Mouse (Mus musculus) spleen, adult 2 months (tissue): Measurements from ENCODE around the gene Kpna7. TPM values are rescaled to one million over a fixed set of nuclear protein-coding genes. Genes with fewer than 3 reads are reported as not detected.

Source experiments
- DNase-seq, 2 experiments: peaks; one replicate each; pipeline versions ENCODE4 v3.0.0 to v3.0.0-alpha.2; 2012 to 2021; ENCODE audit warnings: low spot score in 2 of 2, low read depth in 1 of 2
- H3K27ac ChIP-seq: fragments of 200-500 bp; 2 replicates; pipeline ENCODE4 v1.5.1; 2012; ENCODE audit warnings: low read length, inconsistent platforms; ENCODE audit not compliant: insufficient read depth
- H3K27me3 ChIP-seq: fragments of 200-500 bp; 2 replicates; pipeline ENCODE4 v1.6.1; 2012; ENCODE audit warnings: mild to moderate bottlenecking, moderate library complexity, low read length, inconsistent platforms; ENCODE audit not compliant: control insufficient read depth, insufficient read depth
- H3K36me3 ChIP-seq: fragments of 200-500 bp; 2 replicates; pipeline ENCODE4 v1.6.1; 2012; ENCODE audit warnings: mild to moderate bottlenecking, low read length, inconsistent platforms; ENCODE audit not compliant: control insufficient read depth, insufficient read depth
- H3K4me1 ChIP-seq: fragments of 200-500 bp; 2 replicates; pipeline ENCODE4 v1.6.1; 2011; ENCODE audit warnings: inconsistent platforms; ENCODE audit not compliant: control insufficient read depth, insufficient read depth, insufficient read length
- H3K4me3 ChIP-seq: fragments of 200-500 bp; 2 replicates; pipeline ENCODE4 v1.5.1; 2011; ENCODE audit warnings: mild to moderate bottlenecking, inconsistent platforms; ENCODE audit not compliant: insufficient read depth, insufficient read length; ENCODE audit errors: extremely low read depth
- CTCF ChIP-seq: fragments of 200-500 bp; IDR thresholded peaks from 2 replicates; pipeline ENCODE4 v1.5.1; 2011; ENCODE audit warnings: mild to moderate bottlenecking, inconsistent platforms; ENCODE audit not compliant: insufficient read depth, insufficient read length, insufficient replicate concordance; ENCODE audit errors: extremely low read depth
- POLR2A ChIP-seq: fragments of 200-500 bp; IDR thresholded peaks from 2 replicates; pipeline ENCODE4 v1.6.1; 2011; ENCODE audit warnings: low read depth, low read length, inconsistent platforms
- WGBS: fragments of 180-500 bp; shearing (Covaris S2); methylation state at CpG from one replicate; pipeline ENCODE4 v1.1.7; 2018; 5-methylcytosine and 5-hydroxymethylcytosine counted together
- polyA plus RNA-seq: library from polyadenylated mRNA; depleted of rRNA; stranded (reverse); fragments of >200 nt; gene quantifications from 2 replicates; pipeline ENCODE4 v1.2.3, GENCODE M21; 2012

Gene Kpna7
- polyA plus RNA-seq, 1 experiment: not detected

GRCm38 (mm10) chr5:145123396-145123795 is 39.6 kb upstream of the Kpna7 start:
- DNase-seq: no peak
- TF ChIP-seq POLR2A (no peak), CTCF (no peak)
- Histone ChIP-seq H3K36me3 (peaks cover 56% of the 10 kb centered on the region), H3K4me1 (peaks cover 2% of the 10 kb centered on the region; the same call in 1 of the 2 replicates), H3K4me3 (no peak overlapping the region), H3K27me3 (no peaks in the 10 kb centered on the region), H3K27ac (no peak overlapping the region)
- 91% methylated on average over 19 of the region's 19 CpGs for WGBS

DNA sequence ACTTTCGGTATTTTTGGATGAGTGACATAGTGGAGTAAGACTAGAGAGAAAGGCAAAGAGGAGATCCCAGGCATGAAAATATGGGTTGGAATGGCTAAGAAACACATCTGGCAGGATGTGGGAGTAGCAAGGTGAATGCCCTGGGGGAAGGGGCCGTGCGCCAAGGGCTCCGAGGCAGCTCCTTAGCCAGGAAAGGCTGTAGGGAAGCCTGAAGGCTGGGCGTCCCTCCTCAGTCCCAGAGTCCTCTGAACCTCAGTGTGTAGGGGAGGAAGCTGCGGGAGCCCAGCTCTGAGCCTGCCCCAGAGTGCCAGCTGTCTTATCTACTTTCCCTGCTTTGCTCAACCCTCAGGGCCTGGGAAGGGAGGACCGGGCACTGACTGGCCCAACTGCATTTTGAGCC is 37.1 kb upstream of the Kpna7 start:
- Histone ChIP-seq H3K36me3 (peaks cover 45% of the 10 kb centered on the region), H3K4me3 (no peak overlapping the region), H3K27ac (no peak overlapping the region), H3K4me1 (peaks cover 7% of the 10 kb centered on the region; the same call in 1 of the 2 replicates), H3K27me3 (no peaks in the 10 kb centered on the region)
- WGBS: 83% methylated on average over 7 of the region's 7 CpGs
- TF ChIP-seq CTCF (no peak), POLR2A (no peak)
- no peak for DNase-seq

DNA sequence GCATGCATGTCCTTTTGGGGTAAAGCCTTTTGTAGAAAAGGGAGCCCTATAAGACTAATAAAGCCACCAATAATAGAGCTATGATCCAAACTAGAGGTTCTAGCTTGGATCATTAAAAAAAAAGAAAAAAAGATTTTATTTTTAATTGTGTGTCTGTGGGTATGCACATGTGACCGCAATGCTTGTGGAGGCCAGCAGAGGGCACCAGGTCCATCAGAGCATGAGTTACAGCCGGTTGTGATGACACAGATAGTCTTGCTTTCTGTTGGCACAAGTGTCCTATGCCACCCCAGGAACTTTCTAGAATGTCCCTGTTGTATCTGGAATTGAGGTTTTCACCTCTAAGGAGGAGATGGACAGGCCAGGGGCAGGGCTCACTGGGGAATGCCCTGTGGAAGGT is 35.6 kb upstream of the Kpna7 start:
- peaks cover 9% of the 10 kb centered on the region; the same call in 1 of the 2 replicates for H3K4me1 ChIP-seq
- TF ChIP-seq CTCF (no peak), POLR2A (no peak)
- H3K27ac ChIP-seq: no peak overlapping the region
- WGBS: 92% methylated on average over 2 of the region's 2 CpGs
- no peaks in the 10 kb centered on the region for H3K27me3 ChIP-seq
- no peak overlapping the region for H3K4me3 ChIP-seq
- DNase-seq: no peak
- H3K36me3 ChIP-seq: peaks cover 31% of the 10 kb centered on the region

DNA sequence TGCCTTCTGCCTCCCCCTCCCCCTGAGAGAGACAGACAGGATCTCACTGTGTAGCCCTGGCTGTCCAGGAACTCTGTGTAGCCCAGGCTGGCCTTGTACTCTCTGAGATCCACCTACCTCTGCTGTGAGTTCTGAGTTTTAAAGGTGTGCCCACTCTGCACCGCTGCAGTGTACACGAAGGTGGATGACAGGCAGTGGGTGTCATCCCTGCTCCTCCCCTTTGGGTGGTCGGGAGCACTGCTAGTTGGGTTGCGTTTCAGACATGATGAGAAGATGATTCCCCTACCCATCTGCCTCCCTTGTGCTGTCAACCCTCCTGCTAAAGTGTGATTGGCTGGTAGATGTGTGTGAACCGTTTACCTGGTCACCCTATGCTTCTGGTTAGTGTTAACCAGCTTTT is 34.6 kb upstream of the Kpna7 start:
- DNase-seq: no peak
- H3K4me1 ChIP-seq: peaks cover 14% of the 10 kb centered on the region; the same call in 1 of the 2 replicates
- H3K36me3 ChIP-seq: peaks cover 24% of the 10 kb centered on the region
- H3K27me3 ChIP-seq: no peaks in the 10 kb centered on the region
- TF ChIP-seq POLR2A: no peak
- no peak for TF ChIP-seq CTCF
- WGBS: 91% methylated on average over 5 of the region's 5 CpGs
- H3K27ac ChIP-seq: no peak overlapping the region
- no peak overlapping the region for H3K4me3 ChIP-seq

DNA sequence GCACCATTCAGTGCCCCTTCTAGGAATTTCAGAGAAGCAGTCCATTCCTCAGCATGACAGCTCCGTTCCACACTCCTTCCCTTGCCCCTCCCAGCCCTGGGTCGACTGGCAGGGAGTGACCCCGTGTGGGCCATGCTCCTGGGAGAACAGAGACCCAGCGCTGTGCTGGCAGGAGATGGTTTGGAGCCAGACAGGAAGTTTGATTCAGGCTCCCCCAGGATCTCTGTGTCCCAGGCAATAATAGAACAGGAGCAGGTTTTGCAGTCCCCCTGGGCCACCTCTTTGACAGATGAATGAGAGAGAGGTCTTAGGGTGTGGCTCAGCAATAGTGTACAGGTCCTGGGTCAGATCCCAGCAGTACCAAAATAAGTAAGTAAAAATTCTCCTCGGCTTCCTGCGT is 34.2 kb upstream of the Kpna7 start:
- Histone ChIP-seq H3K4me1 (peaks cover 14% of the 10 kb centered on the region; the same call in 1 of the 2 replicates), H3K36me3 (peaks cover 21% of the 10 kb centered on the region), H3K27me3 (no peaks in the 10 kb centered on the region), H3K27ac (no peak overlapping the region; the same call in 1 of the 2 replicates), H3K4me3 (no peak overlapping the region)
- DNase-seq: no peak
- 80% methylated on average over 6 of the region's 6 CpGs for WGBS
- no peak for TF ChIP-seq CTCF
- TF ChIP-seq POLR2A: no peak

DNA sequence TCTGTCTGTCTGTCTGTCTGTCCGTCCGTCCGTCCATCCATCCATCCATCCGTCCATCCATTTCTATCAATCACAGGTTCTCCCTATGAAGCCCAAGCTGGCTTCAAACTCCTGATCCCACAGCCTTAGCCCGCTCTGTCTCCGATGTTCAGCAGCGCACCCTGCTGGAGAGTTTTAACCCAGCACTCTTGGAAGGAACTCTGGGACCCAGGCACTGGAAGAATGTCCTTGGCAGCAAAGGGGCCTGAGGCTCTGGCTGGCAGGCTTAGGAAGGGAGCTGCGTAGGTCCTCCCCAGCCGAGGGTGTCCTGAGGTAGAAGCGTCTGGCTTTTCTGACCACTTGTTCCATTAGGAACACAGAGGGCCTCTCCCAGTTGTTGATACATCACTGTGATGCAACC is 33.1 kb upstream of the Kpna7 start:
- peak overlapping the region; percentile 45; the same call in 1 of the 2 replicates for H3K4me3 ChIP-seq
- peaks cover 15% of the 10 kb centered on the region for H3K36me3 ChIP-seq
- peaks cover 14% of the 10 kb centered on the region; the same call in 1 of the 2 replicates for H3K4me1 ChIP-seq
- DNase-seq: peak in 1 of 2 experiments; percentile 57
- H3K27me3 ChIP-seq: no peaks in the 10 kb centered on the region
- TF ChIP-seq POLR2A (no peak), CTCF (peak; percentile 50; the same call in 1 of the 2 replicates)
- H3K27ac ChIP-seq: peak overlapping the region; percentile 89
- 58% methylated on average over 10 of the region's 10 CpGs for WGBS

- peak overlapping the region; percentile 45; the same call in 1 of the 2 replicates for H3K4me3 ChIP-seq
- DNase-seq: peak; percentile 52 to 55
- peak overlapping the region; percentile 89 for H3K27ac ChIP-seq
- no peaks in the 10 kb centered on the region for H3K27me3 ChIP-seq
- peaks cover 14% of the 10 kb centered on the region; the same call in 1 of the 2 replicates for H3K4me1 ChIP-seq
- peaks cover 11% of the 10 kb centered on the region for H3K36me3 ChIP-seq
- TF ChIP-seq POLR2A (no peak), CTCF (no peak)
- WGBS: 0% methylated on average over 4 of the region's 4 CpGs
Observed at GRCm38 (mm10) chr5:145116316-145116715, 32.5 kb upstream of the Kpna7 start.
